ENCODE assay signal across 8 mouse cellular contexts in the genomic region with DNA sequence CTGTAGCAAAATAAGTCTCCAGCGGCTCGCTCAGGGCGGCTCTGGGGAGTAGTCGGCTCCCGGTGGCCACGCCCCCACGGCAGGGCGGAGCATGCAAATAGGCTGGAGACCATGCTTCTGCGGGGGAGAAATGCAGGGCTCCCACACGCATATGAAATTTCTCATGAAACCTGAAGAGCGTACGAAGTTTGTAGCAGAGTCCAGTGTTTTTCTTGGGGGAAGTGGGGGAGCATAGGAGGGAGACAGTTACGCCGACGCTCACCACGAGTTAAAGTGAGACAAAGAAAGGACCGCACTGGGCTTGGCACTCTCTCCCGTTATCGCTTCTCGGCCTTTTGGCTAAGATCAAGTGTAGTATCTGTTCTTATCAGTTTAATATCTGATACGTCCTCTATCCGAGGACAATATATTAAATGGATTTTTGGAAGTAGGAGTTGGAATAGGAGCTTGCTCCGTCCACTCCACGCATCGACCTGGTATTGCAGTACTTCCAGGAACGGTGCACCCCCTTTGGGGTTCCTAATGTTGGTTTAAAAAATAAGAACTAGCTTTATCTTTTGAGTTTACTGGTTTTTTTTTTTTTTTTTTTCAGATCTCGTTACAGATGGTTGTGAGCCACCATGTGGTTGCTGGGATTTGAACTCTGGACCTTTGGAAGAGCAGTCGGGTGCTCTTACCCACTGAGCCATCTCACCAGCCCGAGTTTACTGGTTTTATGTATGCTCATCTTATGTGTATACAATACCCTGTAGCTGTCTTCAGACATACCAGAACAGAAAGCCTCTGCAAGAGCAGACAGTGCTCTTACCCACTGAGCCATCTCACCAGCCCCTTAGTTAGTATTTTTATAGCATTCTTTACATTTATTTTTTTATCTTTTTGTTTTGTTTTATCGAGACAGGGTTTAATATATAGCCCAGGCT. TPM values are rescaled to one million over a fixed set of nuclear protein-coding genes. Genes with fewer than 3 reads are reported as not detected.
DNase-seq lines count a peak whose midpoint lies in the region; ATAC-seq and TF ChIP-seq lines count a peak whose summit lies in the region.
"Not testable (repeated sequence)": the region's sequence is repeated elsewhere in the genome, so short reads cannot be mapped to it uniquely, and the experiment has no call there.

No protein-coding gene starts in this region.

- H3K27me3 ChIP-seq in heart, adult 2 months (ENCODE audit: control insufficient read depth, insufficient read depth, low read length); limb, embryonic 15.5 days; midbrain, embryonic 15.5 days (replicated peaks); spleen, adult 2 months (ENCODE audit: control insufficient read depth, insufficient read depth, low read length): not testable (repeated sequence)

- not testable (repeated sequence) for ATAC-seq in limb, embryonic 15.5 days (ENCODE audit: insufficient number of reproducible peaks, low FRiP score, low TSS enrichment, low read depth)
- ATAC-seq in midbrain, embryonic 15.5 days (replicated peaks) = peak; percentile 77

- DNase-seq in 3134 (ENCODE audit: extremely low read depth, insufficient read length, low spot score) = peak; percentile 73
- peak; percentile 90 for DNase-seq in adrenal gland, postnatal 14 days
- DNase-seq in embryo, embryonic 9.5 days (ENCODE audit: extremely low spot score) = peak; percentile 91
- peak; percentile 81 for DNase-seq in heart, adult 2 months
- DNase-seq in kidney, adult 11 months = peak; percentile 71
- peak; percentile 36 to 82 for DNase-seq in spleen, adult 2 months (ENCODE audit: low read depth in 1 of 2, low spot score in 2 of 2)

- H3K79me2 ChIP-seq in heart, adult 2 months (replicated peaks; ENCODE audit: control insufficient read depth, insufficient read depth, low read length) = not testable (repeated sequence)

- not testable (repeated sequence) for TF ChIP-seq CTCF in heart, adult 2 months (IDR thresholded peaks at IDR 0.05); spleen, adult 2 months (IDR thresholded peaks at IDR 0.05; ENCODE audit: extremely low read depth, insufficient read depth, insufficient read length, insufficient replicate concordance)

- H3K4me2 ChIP-seq in limb, embryonic 15.5 days = peak overlapping the region; percentile 24
- H3K4me2 ChIP-seq in midbrain, embryonic 15.5 days = peak overlapping the region; percentile 54

- intact Hi-C loops in heart, adult 2 months (cut with DNase I) = not testable (repeated sequence)

- not testable (repeated sequence) for H3K4me1 ChIP-seq in heart, adult 2 months (ENCODE audit: control insufficient read depth, insufficient read depth, low read length); limb, embryonic 15.5 days; midbrain, embryonic 15.5 days; spleen, adult 2 months (ENCODE audit: control insufficient read depth, insufficient read depth, insufficient read length)

- H3K36me3 ChIP-seq in heart, adult 2 months (ENCODE audit: control insufficient read depth, insufficient read depth, low read length); limb, embryonic 15.5 days; midbrain, embryonic 15.5 days (replicated peaks); spleen, adult 2 months (ENCODE audit: control insufficient read depth, insufficient read depth, low read length): not testable (repeated sequence)

- not testable (repeated sequence) for H3K9me3 ChIP-seq in limb, embryonic 15.5 days; midbrain, embryonic 15.5 days

- TF ChIP-seq EP300 in heart, adult 2 months (IDR thresholded peaks at IDR 0.05; ENCODE audit: insufficient read depth, low read depth, low read length) = not testable (repeated sequence)

- 2% methylated on average over 30 of the region's 30 CpGs for WGBS in heart, adult 2 months
- WGBS in limb, embryonic 15.5 days = 1% methylated on average over 30 of the region's 30 CpGs
- 2% methylated on average over 30 of the region's 30 CpGs for WGBS in midbrain, embryonic 15.5 days
- WGBS in spleen, adult 2 months = 1% methylated on average over 30 of the region's 30 CpGs

- H3K27ac ChIP-seq in heart, adult 2 months; limb, embryonic 15.5 days; spleen, adult 2 months (ENCODE audit: insufficient read depth, low read length): not testable (repeated sequence)
- peak overlapping the region; percentile 58; the same call in 1 of the 2 replicates for H3K27ac ChIP-seq in midbrain, embryonic 15.5 days

- H3K4me3 ChIP-seq in heart, adult 2 months = peak overlapping the region; percentile 48
- H3K4me3 ChIP-seq in limb, embryonic 15.5 days = peak overlapping the region; percentile 14
- peak overlapping the region; percentile 38 for H3K4me3 ChIP-seq in midbrain, embryonic 15.5 days
- peak overlapping the region; percentile 58 for H3K4me3 ChIP-seq in spleen, adult 2 months (ENCODE audit: extremely low read depth, insufficient read depth, insufficient read length)

- peak overlapping the region; percentile 15; the same call in 1 of the 2 replicates for H3K9ac ChIP-seq in heart, adult 2 months (ENCODE audit: low read depth, low read length)
- H3K9ac ChIP-seq in limb, embryonic 15.5 days = not testable (repeated sequence)
- H3K9ac ChIP-seq in midbrain, embryonic 15.5 days = peak overlapping the region; percentile 45

- not testable (repeated sequence) for TF ChIP-seq POLR2A in heart, adult 2 months (IDR thresholded peaks at IDR 0.05; ENCODE audit: insufficient read depth, low read depth, low read length); spleen, adult 2 months (IDR thresholded peaks at IDR 0.05; ENCODE audit: low read depth, low read length)

RNA-seq across cellular contexts. Expression of gene Gm11634, which starts 5.7 kb away (rescaled TPM):
- total RNA-seq in adrenal gland, postnatal 14 days (2021) = not detected in 2 replicates
- not detected for total RNA-seq in heart, adult 2 months (2021)
- not detected in 2 replicates for polyA plus RNA-seq in heart, adult 2 months (2012; rRNA removed)
- polyA plus RNA-seq in limb, embryonic 15.5 days (2015; fragmentation: Nextera tagmentation; extraction: Ambion mirVana) = not detected in 2 replicates
- not detected in 2 replicates for polyA plus RNA-seq in midbrain, embryonic 15.5 days (2015; fragmentation: Nextera tagmentation; extraction: Ambion mirVana)
- polyA plus RNA-seq in spleen, adult 2 months (2012; rRNA removed) = not detected in 2 replicates

RNA-seq across cellular contexts. Expression of gene Rdm1, which starts 22.2 kb away (rescaled TPM):
- 22.9 and 26.6 TPM in 2 replicates for total RNA-seq in adrenal gland, postnatal 14 days (2021)
- 10 to 100 TPM; 45.6 to 49.5 TPM for total RNA-seq in heart, adult 2 months (2021)
- 42.3 and 49.8 TPM in 2 replicates for polyA plus RNA-seq in heart, adult 2 months (2012; rRNA removed)
- 44.1 and 47.8 TPM in 2 replicates for polyA plus RNA-seq in limb, embryonic 15.5 days (2015; fragmentation: Nextera tagmentation; extraction: Ambion mirVana)
- polyA plus RNA-seq in midbrain, embryonic 15.5 days (2015; fragmentation: Nextera tagmentation; extraction: Ambion mirVana) = 11.1 and 13.2 TPM in 2 replicates
- 17.6 and 18.8 TPM in 2 replicates for polyA plus RNA-seq in spleen, adult 2 months (2012; rRNA removed)

RNA-seq across cellular contexts. Expression of gene Tmem106a, which starts 22.8 kb away (rescaled TPM):
- 9.6 and 11.0 TPM in 2 replicates for total RNA-seq in adrenal gland, postnatal 14 days (2021)
- total RNA-seq in heart, adult 2 months (2021) = 1 to 10 TPM; 2.8 to 3.4 TPM
- 15.5 and 18.8 TPM in 2 replicates for polyA plus RNA-seq in heart, adult 2 months (2012; rRNA removed)
- polyA plus RNA-seq in limb, embryonic 15.5 days (2015; fragmentation: Nextera tagmentation; extraction: Ambion mirVana) = 7.0 and 7.7 TPM in 2 replicates
- 3.1 and 4.5 TPM in 2 replicates for polyA plus RNA-seq in midbrain, embryonic 15.5 days (2015; fragmentation: Nextera tagmentation; extraction: Ambion mirVana)
- 28.1 and 33.1 TPM in 2 replicates for polyA plus RNA-seq in spleen, adult 2 months (2012; rRNA removed)

RNA-seq across cellular contexts. Expression of gene Nbr1, which starts 52.8 kb away (rescaled TPM):
- total RNA-seq in adrenal gland, postnatal 14 days (2021) = 128 and 130 TPM in 2 replicates
- total RNA-seq in heart, adult 2 months (2021) = 10 to 100 TPM; 86.2 to 98.9 TPM
- polyA plus RNA-seq in heart, adult 2 months (2012; rRNA removed) = 77.3 and 99.6 TPM in 2 replicates
- polyA plus RNA-seq in limb, embryonic 15.5 days (2015; fragmentation: Nextera tagmentation; extraction: Ambion mirVana) = 72.6 and 74.1 TPM in 2 replicates
- polyA plus RNA-seq in midbrain, embryonic 15.5 days (2015; fragmentation: Nextera tagmentation; extraction: Ambion mirVana) = 102 and 103 TPM in 2 replicates
- 66.6 and 68.8 TPM in 2 replicates for polyA plus RNA-seq in spleen, adult 2 months (2012; rRNA removed)

RNA-seq across cellular contexts. Expression of gene Brca1, which starts 53.0 kb away (rescaled TPM):
- 4.9 and 6.6 TPM in 2 replicates for total RNA-seq in adrenal gland, postnatal 14 days (2021)
- total RNA-seq in heart, adult 2 months (2021) = under 1 TPM; 0.18 to 0.63 TPM
- 0.06 and 0.20 TPM in 2 replicates for polyA plus RNA-seq in heart, adult 2 months (2012; rRNA removed)
- 7.2 and 8.6 TPM in 2 replicates for polyA plus RNA-seq in limb, embryonic 15.5 days (2015; fragmentation: Nextera tagmentation; extraction: Ambion mirVana)
- 1.5 and 2.8 TPM in 2 replicates for polyA plus RNA-seq in midbrain, embryonic 15.5 days (2015; fragmentation: Nextera tagmentation; extraction: Ambion mirVana)
- 1.2 and 1.5 TPM in 2 replicates for polyA plus RNA-seq in spleen, adult 2 months (2012; rRNA removed)
